Mouse (Mus musculus): ENCODE measurements around the gene Gm45716. TPM values are rescaled to one million over a fixed set of nuclear protein-coding genes. Genes with fewer than 3 reads are reported as not detected.
A peak's percentile ranks its signal among the peaks of the same experiment; 100 is the strongest.

Gene Gm45716
- 25.2 to 33.2 TPM (median 32.0 TPM) in 3 replicates for total RNA-seq (2017)

- ATAC-seq (replicated peaks; ENCODE audit: insufficient number of reproducible peaks, low FRiP score, low TSS enrichment, poor library complexity, severe bottlenecking) = no peak
Measured at GRCm38 (mm10) chr11:90187441-90187840, at the start of gene Gm45716. Gene Gm45716, plus strand, starts transcription at chr11:90187683.

GRCm38 (mm10) chr11:90142393-90142792 lies 45.1 kb upstream of the Gm45716 start:
- no peak for ATAC-seq (replicated peaks; ENCODE audit: insufficient number of reproducible peaks, low FRiP score, low TSS enrichment, poor library complexity, severe bottlenecking)

- ATAC-seq (replicated peaks; ENCODE audit: insufficient number of reproducible peaks, low FRiP score, low TSS enrichment, poor library complexity, severe bottlenecking) = no peak
Measured at GRCm38 (mm10) chr11:90142936-90143335, 44.5 kb upstream of the Gm45716 start.

GRCm38 (mm10) chr11:90146086-90146860 lies 41.2 kb upstream of the Gm45716 start:
- no peak for ATAC-seq (replicated peaks; ENCODE audit: insufficient number of reproducible peaks, low FRiP score, low TSS enrichment, poor library complexity, severe bottlenecking)

GRCm38 (mm10) chr11:90155066-90155465 lies 32.4 kb upstream of the Gm45716 start:
- no peak for ATAC-seq (replicated peaks; ENCODE audit: insufficient number of reproducible peaks, low FRiP score, low TSS enrichment, poor library complexity, severe bottlenecking)

GRCm38 (mm10) chr11:90155466-90155865 lies 32.0 kb upstream of the Gm45716 start:
- ATAC-seq (replicated peaks; ENCODE audit: insufficient number of reproducible peaks, low FRiP score, low TSS enrichment, poor library complexity, severe bottlenecking) = no peak

GRCm38 (mm10) chr11:90167771-90168170 lies 19.7 kb upstream of the Gm45716 start:
- ATAC-seq (replicated peaks; ENCODE audit: insufficient number of reproducible peaks, low FRiP score, low TSS enrichment, poor library complexity, severe bottlenecking) = no peak

- ATAC-seq (replicated peaks; ENCODE audit: insufficient number of reproducible peaks, low FRiP score, low TSS enrichment, poor library complexity, severe bottlenecking) = no peak
Measured at GRCm38 (mm10) chr11:90168338-90169065, 19.0 kb upstream of the Gm45716 start.

- no peak for ATAC-seq (replicated peaks; ENCODE audit: insufficient number of reproducible peaks, low FRiP score, low TSS enrichment, poor library complexity, severe bottlenecking)
Measured at GRCm38 (mm10) chr11:90169200-90170013, 18.1 kb upstream of the Gm45716 start.

- peak; percentile 44; the same call in 1 of the 2 replicates for ATAC-seq (replicated peaks; ENCODE audit: insufficient number of reproducible peaks, low FRiP score, low TSS enrichment, poor library complexity, severe bottlenecking)
Measured at GRCm38 (mm10) chr11:90170014-90170320, 17.5 kb upstream of the Gm45716 start.

- no peak for ATAC-seq (replicated peaks; ENCODE audit: insufficient number of reproducible peaks, low FRiP score, low TSS enrichment, poor library complexity, severe bottlenecking)
Measured at GRCm38 (mm10) chr11:90172331-90172730, 15.2 kb upstream of the Gm45716 start.

GRCm38 (mm10) chr11:90175634-90176300 lies 11.7 kb upstream of the Gm45716 start:
- ATAC-seq (replicated peaks; ENCODE audit: insufficient number of reproducible peaks, low FRiP score, low TSS enrichment, poor library complexity, severe bottlenecking) = no peak

- ATAC-seq (replicated peaks; ENCODE audit: insufficient number of reproducible peaks, low FRiP score, low TSS enrichment, poor library complexity, severe bottlenecking) = no peak
Measured at GRCm38 (mm10) chr11:90177389-90177788, 10.1 kb upstream of the Gm45716 start.

GRCm38 (mm10) chr11:90183361-90183760 lies 4.1 kb upstream of the Gm45716 start:
- peak; percentile 78; the same call in 1 of the 2 replicates for ATAC-seq (replicated peaks; ENCODE audit: insufficient number of reproducible peaks, low FRiP score, low TSS enrichment, poor library complexity, severe bottlenecking)

- ATAC-seq (replicated peaks; ENCODE audit: insufficient number of reproducible peaks, low FRiP score, low TSS enrichment, poor library complexity, severe bottlenecking) = no peak
Measured at GRCm38 (mm10) chr11:90184756-90185155, 2.7 kb upstream of the Gm45716 start.

- no peak for ATAC-seq (replicated peaks; ENCODE audit: insufficient number of reproducible peaks, low FRiP score, low TSS enrichment, poor library complexity, severe bottlenecking)
Measured at GRCm38 (mm10) chr11:90190156-90190555, 2.7 kb downstream of the Gm45716 start.

- ATAC-seq (replicated peaks; ENCODE audit: insufficient number of reproducible peaks, low FRiP score, low TSS enrichment, poor library complexity, severe bottlenecking) = no peak
Measured at GRCm38 (mm10) chr11:90194946-90195345, 7.5 kb downstream of the Gm45716 start.

GRCm38 (mm10) chr11:90195756-90196520 lies 8.5 kb downstream of the Gm45716 start:
- ATAC-seq (replicated peaks; ENCODE audit: insufficient number of reproducible peaks, low FRiP score, low TSS enrichment, poor library complexity, severe bottlenecking) = no peak

All from monocyte, adult 5-6 weeks (primary cell).